Mouse (Mus musculus) hindbrain, embryonic 15.5 days (tissue): Measurements from ENCODE around the gene Slc5a6. TPM values are rescaled to one million over a fixed set of nuclear protein-coding genes. Genes with fewer than 3 reads are reported as not detected.
"Not testable (repeated sequence)": the region's sequence is repeated elsewhere in the genome, so short reads cannot be mapped to it uniquely, and the experiment has no call there.

ENCODE experiments used
- ATAC-seq: fragments of 200-750 bp; cut with Nextera tagmentation; 2 replicates; pipeline ENCODE4 v1.8.0; 2017; ENCODE audit warnings: low read depth, moderate number of reproducible peaks, moderate TSS enrichment; ENCODE audit not compliant: low FRiP score
- H3K27ac ChIP-seq: fragments of 300-500 bp; sonication (generic); replicated peaks from 2 replicates; pipeline ENCODE4 v1.5.1; 2015; ENCODE audit warnings: mild to moderate bottlenecking, inconsistent platforms
- H3K27me3 ChIP-seq: fragments of 300-500 bp; sonication (generic); 2 replicates; pipeline ENCODE4 v1.6.1; 2015; ENCODE audit warnings: control low read depth, inconsistent platforms
- H3K36me3 ChIP-seq: fragments of 300-500 bp; sonication (generic); 2 replicates; pipeline ENCODE4 v1.6.1; 2015; ENCODE audit warnings: control low read depth, inconsistent platforms
- H3K4me1 ChIP-seq: fragments of 300-500 bp; sonication (generic); replicated peaks from 2 replicates; pipeline ENCODE4 v1.6.1; 2015; ENCODE audit warnings: control low read depth, inconsistent platforms
- H3K4me2 ChIP-seq: fragments of 300-500 bp; sonication (generic); 2 replicates; pipeline ENCODE4 v1.6.1; 2015; ENCODE audit warnings: moderate library complexity, mild to moderate bottlenecking, inconsistent platforms
- H3K4me3 ChIP-seq: fragments of 300-500 bp; sonication (generic); 2 replicates; pipeline ENCODE4 v1.5.1; 2015; ENCODE audit warnings: mild to moderate bottlenecking, inconsistent platforms
- H3K9ac ChIP-seq: fragments of 300-500 bp; sonication (generic); 2 replicates; pipeline ENCODE4 v1.6.1; 2015; ENCODE audit warnings: inconsistent platforms
- H3K9me3 ChIP-seq: fragments of 300-500 bp; sonication (generic); 2 replicates; pipeline ENCODE4 v1.6.1; 2016; ENCODE audit warnings: control low read depth, inconsistent platforms
- WGBS: fragments of 180-500 bp; shearing (Covaris S2); methylation state at CpG from one replicate; pipeline ENCODE4 v1.1.7; 2015; 5-methylcytosine and 5-hydroxymethylcytosine counted together
- polyA plus RNA-seq: library from polyadenylated mRNA; unstranded; fragments of >200 nt; fragmentation: Nextera tagmentation; extraction: Ambion mirVana; gene quantifications from 2 replicates; pipeline ENCODE4 v1.2.1, GENCODE M21; 2015

Slc5a6 gene
- polyA plus RNA-seq, 1 experiment from 2014 or later = 26.1 TPM

GRCm38 (mm10) chr5:31054261-31055215, 5.8 kb upstream of the Slc5a6 start, which contains the start of gene Cad:
Cad (plus strand) TSS chr5:31054780.
- peak within 1 kb of the TSS; percentile 94 for H3K4me2 ChIP-seq
- H3K4me1 ChIP-seq = peaks cover 27% of the 10 kb centered on the region
- H3K36me3 ChIP-seq = peaks cover 7% of the 10 kb centered on the region
- H3K27ac ChIP-seq = peak within 1 kb of the TSS; percentile 71
- ATAC-seq = peak; percentile 98
- peak within 1 kb of the TSS; percentile 73 for H3K9ac ChIP-seq
- H3K4me3 ChIP-seq = peak within 1 kb of the TSS; percentile 67
- no peaks in the 10 kb centered on the region for H3K9me3 ChIP-seq
- no peaks in the 10 kb centered on the region for H3K27me3 ChIP-seq
- WGBS = under 1% methylated on average over 64 of the region's 64 CpGs

DNA sequence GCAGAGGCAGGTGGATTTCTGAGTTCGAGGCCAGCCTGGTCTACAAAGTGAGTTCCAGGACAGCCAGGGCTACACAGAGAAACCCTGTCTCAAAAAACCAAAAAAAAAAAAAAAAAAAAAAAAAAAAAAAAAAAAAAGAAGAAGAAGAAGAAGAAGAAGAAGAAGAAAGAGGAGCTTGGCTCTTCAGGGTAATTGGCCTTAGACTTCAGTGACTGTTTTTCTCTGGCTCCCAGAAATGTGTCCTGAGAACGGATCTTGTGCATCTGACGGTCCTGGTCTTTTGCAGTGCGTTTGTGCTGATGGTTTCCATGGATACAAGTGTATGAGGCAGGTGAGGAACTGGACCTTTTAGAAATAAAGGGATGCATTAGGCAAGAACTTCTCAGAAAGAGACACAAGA, 5.0 kb upstream of the Slc5a6 start:
- H3K27me3 ChIP-seq, ATAC-seq, H3K36me3 ChIP-seq, H3K9me3 ChIP-seq: not testable (repeated sequence)
- 48% methylated on average over 4 of the region's 4 CpGs for WGBS
- H3K27ac ChIP-seq = peak overlapping the region; percentile 71
- peak overlapping the region; percentile 67 for H3K4me3 ChIP-seq
- peaks cover 27% of the 10 kb centered on the region for H3K4me1 ChIP-seq
- peak overlapping the region; percentile 73 for H3K9ac ChIP-seq
- peak overlapping the region; percentile 94 for H3K4me2 ChIP-seq

GRCm38 (mm10) chr5:31050427-31050826, 1.7 kb upstream of the Slc5a6 start:
- Histone ChIP-seq H3K4me2 (no peak overlapping the region), H3K4me1 (peaks cover 28% of the 10 kb centered on the region), H3K27ac (no peak overlapping the region), H3K27me3 (no peaks in the 10 kb centered on the region), H3K9ac (no peak overlapping the region), H3K36me3 (no peaks in the 10 kb centered on the region), H3K4me3 (no peak overlapping the region), H3K9me3 (no peaks in the 10 kb centered on the region)
- ATAC-seq = no peak

DNA sequence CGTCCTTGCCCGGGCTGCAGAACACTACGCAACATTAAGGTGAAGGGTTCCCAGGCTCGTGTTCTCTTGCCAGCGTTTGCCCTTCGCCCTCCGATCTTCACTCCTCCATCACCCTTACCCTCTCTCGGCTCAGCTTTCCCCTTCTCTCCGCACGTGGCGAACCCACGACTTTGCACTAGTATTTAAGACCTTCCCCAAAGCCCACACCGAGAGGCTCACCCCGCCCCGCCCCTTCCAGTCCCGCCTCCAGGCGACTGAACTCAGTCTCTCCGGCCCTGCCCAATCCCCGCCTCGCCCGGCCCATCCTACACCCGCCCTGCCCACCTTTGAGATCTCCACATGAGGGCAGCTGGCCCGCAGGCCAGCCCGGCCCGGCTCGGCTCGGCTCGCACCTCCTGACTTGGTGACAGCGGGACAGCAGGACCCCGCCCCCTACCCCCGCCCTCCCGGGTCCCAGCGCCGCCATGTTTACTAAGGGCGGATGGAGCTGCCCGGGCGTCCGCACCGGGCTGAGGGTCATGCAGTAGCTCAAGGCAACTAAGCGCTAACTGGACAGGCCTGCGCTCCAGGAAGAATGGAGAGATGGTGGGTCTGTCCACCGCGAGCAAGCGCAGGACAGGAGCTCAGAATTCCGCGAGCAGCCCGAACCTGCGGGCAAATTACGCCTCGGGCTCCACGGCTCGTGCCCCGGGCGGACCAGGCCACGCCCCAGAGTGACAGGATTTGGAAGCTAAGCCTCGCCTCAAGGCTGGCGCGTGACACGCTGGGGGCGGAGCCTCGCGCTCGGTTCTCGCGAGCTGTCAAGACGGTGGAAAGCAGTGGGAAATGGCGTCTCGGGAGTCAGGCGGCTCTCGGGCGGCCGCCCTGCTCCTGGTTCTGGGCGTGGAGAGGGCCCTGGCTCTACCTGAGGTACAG, 619 bp downstream of the Slc5a6 start, which contains the start of gene Atraid:
Atraid (plus strand) TSS at position 465 of the 915 bp plus-strand sequence.
- peak within 1 kb of the TSS; percentile 98 for H3K27ac ChIP-seq
- WGBS = under 1% methylated on average over 73 of the region's 73 CpGs
- no peaks in the 10 kb centered on the region; the same call in 1 of the 2 replicates for H3K36me3 ChIP-seq
- no peaks in the 10 kb centered on the region for H3K27me3 ChIP-seq
- peaks cover 14% of the 10 kb centered on the region for H3K4me1 ChIP-seq
- peak within 1 kb of the TSS; percentile 94 for H3K9ac ChIP-seq
- no peaks in the 10 kb centered on the region for H3K9me3 ChIP-seq
- peak within 1 kb of the TSS; percentile 78 for H3K4me2 ChIP-seq
- H3K4me3 ChIP-seq = peak within 1 kb of the TSS; percentile 91
- ATAC-seq = peak; percentile 98

GRCm38 (mm10) chr5:31047074-31047473, 1.6 kb downstream of the Slc5a6 start:
- no peak overlapping the region for H3K27ac ChIP-seq
- H3K36me3 ChIP-seq = peaks cover 10% of the 10 kb centered on the region; the same call in 1 of the 2 replicates
- peak overlapping the region; percentile 94 for H3K9ac ChIP-seq
- peak overlapping the region; percentile 78 for H3K4me2 ChIP-seq
- WGBS = 86% methylated on average over 5 of the region's 5 CpGs
- H3K27me3 ChIP-seq = no peaks in the 10 kb centered on the region
- ATAC-seq = no peak
- H3K4me1 ChIP-seq = peaks cover 14% of the 10 kb centered on the region
- peak overlapping the region; percentile 91 for H3K4me3 ChIP-seq
- no peaks in the 10 kb centered on the region for H3K9me3 ChIP-seq

GRCm38 (mm10) chr5:31046416-31046815, 2.3 kb downstream of the Slc5a6 start:
- Histone ChIP-seq H3K9ac (no peak overlapping the region), H3K27me3 (no peaks in the 10 kb centered on the region), H3K27ac (no peak overlapping the region), H3K4me2 (no peak overlapping the region), H3K9me3 (no peaks in the 10 kb centered on the region), H3K4me3 (no peak overlapping the region), H3K36me3 (peaks cover 17% of the 10 kb centered on the region; the same call in 1 of the 2 replicates), H3K4me1 (peaks cover 14% of the 10 kb centered on the region)
- WGBS = 96% methylated on average over 6 of the region's 6 CpGs
- no peak for ATAC-seq

GRCm38 (mm10) chr5:31038171-31038845, 10.4 kb downstream of the Slc5a6 start:
- WGBS = 94% methylated on average over 7 of the region's 7 CpGs

DNA sequence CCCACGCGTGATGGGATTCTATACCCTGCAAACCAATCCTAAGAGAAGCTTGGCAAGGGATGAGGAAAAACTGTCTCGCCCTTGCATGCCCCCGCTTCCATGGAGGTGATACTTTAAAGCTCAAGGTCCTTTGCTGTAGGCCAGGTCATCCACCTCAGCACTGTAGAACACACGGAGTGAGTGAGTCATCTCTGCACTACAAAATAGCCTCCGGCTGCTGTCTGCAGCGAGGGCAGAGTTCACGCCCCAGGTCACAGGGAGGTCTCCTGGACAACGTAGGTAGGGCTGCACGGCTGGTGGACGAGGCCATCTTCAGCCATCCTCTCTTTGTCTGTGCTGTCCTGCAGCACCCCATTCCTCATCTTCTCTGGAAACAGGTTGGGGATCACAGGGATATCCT, 12.2 kb downstream of the Slc5a6 start:
- H3K4me2 ChIP-seq, H3K27ac ChIP-seq, H3K9ac ChIP-seq, ATAC-seq, H3K4me3 ChIP-seq, H3K9me3 ChIP-seq, H3K27me3 ChIP-seq, H3K4me1 ChIP-seq: not testable (repeated sequence)
- peaks cover 49% of the 10 kb centered on the region for H3K36me3 ChIP-seq
- WGBS = 93% methylated on average over 11 of the region's 11 CpGs

More at GRCm38 (mm10) chr5:31038171-31038845, 10.4 kb downstream of the Slc5a6 start:
- Histone ChIP-seq H3K27me3 (no peaks in the 10 kb centered on the region), H3K4me1 (no peaks in the 10 kb centered on the region), H3K36me3 (peaks cover 64% of the 10 kb centered on the region), H3K9me3 (no peaks in the 10 kb centered on the region), H3K27ac (no peak overlapping the region), H3K4me2 (no peak overlapping the region), H3K4me3 (no peak overlapping the region), H3K9ac (no peak overlapping the region)
- ATAC-seq = no peak

DNA sequence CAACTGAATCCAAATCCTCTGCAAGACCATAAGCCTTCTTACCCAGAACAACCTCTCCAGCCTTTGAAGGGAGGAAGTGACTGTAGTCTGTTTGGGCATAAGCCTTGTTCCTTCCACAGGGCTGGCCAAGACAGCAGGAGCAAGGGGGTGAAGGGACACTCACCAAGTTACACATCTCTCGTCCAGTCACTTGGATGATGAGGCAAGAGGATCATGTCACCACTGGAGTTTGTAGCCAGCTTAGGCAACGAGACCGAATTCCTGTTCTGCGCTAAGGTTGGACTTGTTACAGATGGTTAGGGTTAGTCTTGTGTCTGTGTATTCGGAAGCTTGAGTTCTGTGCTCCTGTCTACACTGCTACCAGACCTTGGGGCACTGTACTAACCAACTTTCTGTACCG, 14.1 kb downstream of the Slc5a6 start:
- WGBS = 95% methylated on average over 6 of the region's 6 CpGs
- Histone ChIP-seq H3K4me1 (no peaks in the 10 kb centered on the region), H3K36me3 (peaks cover 35% of the 10 kb centered on the region), H3K9me3 (no peaks in the 10 kb centered on the region), H3K27me3 (no peaks in the 10 kb centered on the region), H3K4me2 (no peak overlapping the region), H3K9ac (no peak overlapping the region), H3K4me3 (no peak overlapping the region), H3K27ac (no peak overlapping the region)
- no peak for ATAC-seq

GRCm38 (mm10) chr5:31031508-31031907, 17.2 kb downstream of the Slc5a6 start:
- ATAC-seq = no peak
- Histone ChIP-seq H3K4me2 (no peak overlapping the region), H3K27me3 (no peaks in the 10 kb centered on the region), H3K36me3 (peaks cover 10% of the 10 kb centered on the region; the same call in 1 of the 2 replicates), H3K27ac (no peak overlapping the region), H3K9ac (no peak overlapping the region), H3K4me3 (no peak overlapping the region), H3K9me3 (no peaks in the 10 kb centered on the region), H3K4me1 (no peaks in the 10 kb centered on the region)
- 91% methylated on average over 8 of the region's 8 CpGs for WGBS

GRCm38 (mm10) chr5:31030926-31031325, 17.8 kb downstream of the Slc5a6 start:
- ATAC-seq = no peak
- no peaks in the 10 kb centered on the region for H3K27me3 ChIP-seq
- WGBS = 88% methylated on average over 4 of the region's 4 CpGs
- H3K36me3 ChIP-seq = peaks cover 4% of the 10 kb centered on the region; the same call in 1 of the 2 replicates
- H3K4me1 ChIP-seq = no peaks in the 10 kb centered on the region
- no peak overlapping the region for H3K9ac ChIP-seq
- no peaks in the 10 kb centered on the region for H3K9me3 ChIP-seq
- no peak overlapping the region for H3K4me3 ChIP-seq
- no peak overlapping the region for H3K4me2 ChIP-seq
- no peak overlapping the region for H3K27ac ChIP-seq
